Mouse (Mus musculus) ES-Bruce4 (cell line): ENCODE results near the gene Olfr1130.

ENCODE experiments used
- CTCF ChIP-seq: IDR thresholded peaks from one replicate; pipeline ENCODE4 v1.8.1; 2011; ENCODE audit warnings: low read depth, low read length
- POLR2A ChIP-seq: IDR thresholded peaks from one replicate; pipeline ENCODE4 v1.8.1; 2011; ENCODE audit warnings: low read length; ENCODE audit not compliant: insufficient read depth

DNA sequence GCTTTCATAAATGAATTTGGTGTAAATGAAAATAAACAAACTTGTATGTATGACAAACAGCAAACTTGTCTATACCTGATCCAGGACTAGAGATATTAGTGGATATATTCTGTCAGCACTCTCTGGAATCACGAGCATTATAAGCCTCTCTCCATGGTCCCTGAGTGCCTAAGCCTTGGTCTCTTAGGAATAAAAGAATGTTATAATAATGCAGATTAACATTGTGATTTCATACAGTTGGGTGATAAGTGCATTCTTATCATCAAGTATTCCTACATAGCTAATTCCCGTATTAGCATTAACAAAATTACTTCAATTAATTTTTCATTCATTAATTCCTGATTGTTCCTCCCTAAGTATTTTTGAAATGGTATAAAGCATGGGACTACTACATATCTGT lies 52.3 kb downstream of the Olfr1130 start, which contains the start of gene Olfr1134:
- TF ChIP-seq POLR2A (no peak), CTCF (no peak)
